Mouse (Mus musculus): Measurements from ENCODE around the gene Plscr3.

DNA sequence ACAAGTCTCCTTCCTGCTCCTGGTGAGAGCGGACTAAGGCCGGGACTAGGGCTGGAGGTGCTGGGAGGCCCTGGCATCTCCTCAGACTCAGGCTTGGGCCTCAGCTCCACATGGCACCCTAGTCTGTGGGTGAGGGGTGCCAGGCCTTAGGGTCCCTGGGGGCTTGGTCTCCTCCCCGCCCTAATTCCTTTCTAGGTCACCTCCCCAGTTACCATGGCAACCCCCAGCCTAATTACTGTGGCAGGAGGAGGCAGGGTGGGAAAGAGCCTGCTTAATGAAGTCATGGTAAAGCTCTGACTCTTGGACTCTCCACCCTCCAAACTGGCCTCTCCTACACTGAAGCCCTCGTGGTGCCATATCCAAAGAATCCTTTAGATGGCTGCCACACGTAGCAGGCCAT lies 17.3 kb upstream of the Plscr3 start:
- TF ChIP-seq CTCF (IDR thresholded peaks at IDR 0.05; ENCODE audit: borderline replicate concordance, insufficient read depth, low read depth, low read length) (no peak), POLR2A (IDR thresholded peaks at IDR 0.05; ENCODE audit: borderline replicate concordance, insufficient read depth, low read length) (no peak)

Measured in cerebellum, adult 2 months (tissue).